Comparison of ENCODE assay signal across 8 mouse cellular contexts in the genomic region with DNA sequence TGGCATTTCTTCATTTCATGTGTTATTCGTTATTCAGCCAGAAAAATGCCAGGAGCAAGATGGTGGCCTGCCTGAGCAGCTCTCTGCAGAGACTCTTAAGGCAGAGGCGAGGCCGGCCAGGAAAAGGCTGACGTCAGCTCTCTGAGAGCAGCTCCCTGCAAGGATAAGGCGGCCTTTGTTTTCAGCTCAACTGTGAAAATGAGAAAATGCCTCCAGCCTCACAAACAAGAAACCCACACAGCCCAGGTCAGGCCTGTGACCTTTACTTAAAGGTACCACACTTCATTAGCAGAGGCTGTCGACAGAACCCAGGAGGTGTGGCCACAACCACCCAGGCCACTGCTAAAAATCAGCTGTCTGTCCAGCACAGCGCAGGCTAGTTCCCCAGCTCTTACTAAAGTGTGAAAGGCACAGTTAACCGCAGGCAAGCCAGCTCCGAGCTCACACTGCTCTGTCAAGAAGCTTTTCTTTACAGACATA.
DNase-seq lines count a peak whose midpoint lies in the region; ATAC-seq lines count a peak whose summit lies in the region.

No protein-coding gene starts in this region.

- peaks cover 91% of the 10 kb centered on the region for H3K4me1 ChIP-seq in hindbrain, embryonic 12.5 days
- H3K4me1 ChIP-seq in lung, embryonic 15.5 days = peaks cover 92% of the 10 kb centered on the region
- H3K4me1 ChIP-seq in neural tube, embryonic 15.5 days = peaks cover 88% of the 10 kb centered on the region

- 0 out of 2 replicates have a peak overlapping the region, but pooled peaks have one; percentile 1 for H3K4me3 ChIP-seq in hindbrain, embryonic 12.5 days
- H3K4me3 ChIP-seq in lung, embryonic 15.5 days = no peak overlapping the region
- no peak overlapping the region for H3K4me3 ChIP-seq in neural tube, embryonic 15.5 days (replicated peaks)

- H3K27ac ChIP-seq in hindbrain, embryonic 12.5 days = peak overlapping the region; percentile 95
- peak overlapping the region; percentile 96 for H3K27ac ChIP-seq in lung, embryonic 15.5 days
- H3K27ac ChIP-seq in neural tube, embryonic 15.5 days (replicated peaks) = peak overlapping the region; percentile 89

- ATAC-seq in frontal cortex, adult (ENCODE audit: low TSS enrichment) = peak; percentile 75
- peak; percentile 92 for ATAC-seq in hindbrain, embryonic 12.5 days (ENCODE audit: low FRiP score)
- peak; percentile 80 for ATAC-seq in lung, embryonic 15.5 days (ENCODE audit: borderline replicate concordance, extremely low read depth, low FRiP score, low TSS enrichment)
- peak; percentile 86 for ATAC-seq in neural tube, embryonic 15.5 days (ENCODE audit: low FRiP score)

- no peaks in the 10 kb centered on the region for H3K9me3 ChIP-seq in hindbrain, embryonic 12.5 days (replicated peaks)
- no peaks in the 10 kb centered on the region for H3K9me3 ChIP-seq in lung, embryonic 15.5 days
- no peaks in the 10 kb centered on the region for H3K9me3 ChIP-seq in neural tube, embryonic 15.5 days (replicated peaks)

- peak overlapping the region; percentile 20 for H3K4me2 ChIP-seq in hindbrain, embryonic 12.5 days (replicated peaks)
- peak overlapping the region; percentile 34 for H3K4me2 ChIP-seq in lung, embryonic 15.5 days
- peak overlapping the region; percentile 15 for H3K4me2 ChIP-seq in neural tube, embryonic 15.5 days

- H3K36me3 ChIP-seq in hindbrain, embryonic 12.5 days = peaks cover 12% of the 10 kb centered on the region
- peaks cover 17% of the 10 kb centered on the region; the same call in 1 of the 2 replicates for H3K36me3 ChIP-seq in lung, embryonic 15.5 days
- H3K36me3 ChIP-seq in neural tube, embryonic 15.5 days = no peaks in the 10 kb centered on the region

- WGBS in hindbrain, embryonic 12.5 days = 2% methylated on average over 9 of the region's 9 CpGs
- WGBS in lung, embryonic 15.5 days = 6% methylated on average over 9 of the region's 9 CpGs
- WGBS in neural tube, embryonic 15.5 days = 1% methylated on average over 9 of the region's 9 CpGs

- H3K9ac ChIP-seq in hindbrain, embryonic 12.5 days = 0 out of 2 replicates have a peak overlapping the region, but pooled peaks have one; percentile 29
- peak overlapping the region; percentile 27 for H3K9ac ChIP-seq in lung, embryonic 15.5 days
- H3K9ac ChIP-seq in neural tube, embryonic 15.5 days (replicated peaks) = peak overlapping the region; percentile 41

- peak; percentile 94 for DNase-seq in Muller cell, postnatal 12 days (ENCODE audit: inconsistent ontology term)
- peak; percentile 92 for DNase-seq in brain, adult 2 months (ENCODE audit: low read depth, low spot score)
- DNase-seq in layer of hippocampus, adult 9-10 months (ENCODE audit: low spot score) = peak; percentile 61
- DNase-seq in spleen, adult 12 weeks (ENCODE audit: low spot score) = no peak

- no peaks in the 10 kb centered on the region for H3K27me3 ChIP-seq in hindbrain, embryonic 12.5 days
- H3K27me3 ChIP-seq in lung, embryonic 15.5 days = no peaks in the 10 kb centered on the region
- no peaks in the 10 kb centered on the region for H3K27me3 ChIP-seq in neural tube, embryonic 15.5 days (replicated peaks)
